Mouse (Mus musculus) erythroblast, embryonic 14.5 days (primary cell): ENCODE data around the gene Brip1.

Experiments used
- GATA1 ChIP-seq: IDR thresholded peaks from 2 replicates; pipeline ENCODE4 v1.6.1; 2012; ENCODE audit warnings: low read length, inconsistent platforms, mixed read lengths
- TAL1 ChIP-seq: IDR thresholded peaks from 3 replicates; pipeline ENCODE4 v1.6.1; 2012; ENCODE audit warnings: low read length, inconsistent platforms, mixed read lengths

GRCm38 (mm10) chr11:86211803-86212202 is 10.8 kb upstream of the Brip1 start:
- no peak for TF ChIP-seq GATA1
- TF ChIP-seq TAL1 = no peak
